Mouse (Mus musculus) intestine, embryonic 14.5 days (tissue): Measurements from ENCODE around the gene T2. TPM values are rescaled to one million over a fixed set of nuclear protein-coding genes. Genes with fewer than 3 reads are reported as not detected.

Experiments
- ATAC-seq: fragments of 200-750 bp; cut with Nextera tagmentation; replicated peaks from 2 replicates; pipeline ENCODE4 v1.8.0; 2017; ENCODE audit warnings: low read depth, moderate number of reproducible peaks, moderate TSS enrichment, moderate library complexity; ENCODE audit not compliant: low FRiP score, low TSS enrichment
- DNase-seq: peaks from one replicate; pipeline ENCODE4 v3.0.0-alpha.2; 2018; ENCODE audit warnings: low spot score
- H3K27ac ChIP-seq: fragments of 300-500 bp; sonication (generic); 2 replicates; pipeline ENCODE4 v1.5.1; 2014; ENCODE audit warnings: low read depth, mild to moderate bottlenecking, control low read depth
- H3K27me3 ChIP-seq: fragments of 300-500 bp; sonication (generic); replicated peaks from 2 replicates; pipeline ENCODE4 v1.6.1; 2014; ENCODE audit warnings: low read length, control low read depth; ENCODE audit not compliant: control insufficient read depth, insufficient read depth
- H3K36me3 ChIP-seq: fragments of 300-500 bp; sonication (generic); 2 replicates; pipeline ENCODE4 v1.6.1; 2014; ENCODE audit warnings: low read length, control low read depth; ENCODE audit not compliant: control insufficient read depth, insufficient read depth
- H3K4me1 ChIP-seq: fragments of 300-500 bp; sonication (generic); replicated peaks from 2 replicates; pipeline ENCODE4 v1.6.1; 2014; ENCODE audit warnings: low read length, control low read depth, mixed read lengths; ENCODE audit not compliant: control insufficient read depth, insufficient read depth
- H3K4me2 ChIP-seq: fragments of 300-500 bp; sonication (generic); 2 replicates; pipeline ENCODE4 v1.6.1; 2014; ENCODE audit warnings: low read length
- H3K4me3 ChIP-seq: fragments of 300-500 bp; sonication (generic); 2 replicates; pipeline ENCODE4 v1.5.1; 2014; ENCODE audit warnings: low read depth, low read length, control low read depth, mixed read lengths
- H3K9ac ChIP-seq: fragments of 300-500 bp; sonication (generic); 2 replicates; pipeline ENCODE4 v1.6.1; 2014; ENCODE audit warnings: mild to moderate bottlenecking, low read length
- H3K9me3 ChIP-seq: fragments of 300-500 bp; sonication (generic); 2 replicates; pipeline ENCODE4 v1.6.1; 2016; ENCODE audit warnings: low read length, control low read depth; ENCODE audit not compliant: control insufficient read depth
- WGBS: fragments of 180-500 bp; shearing (Covaris S2); extraction: QIAGEN DNeasy Blood & Tissue Kit; methylation state at CpG from one replicate; pipeline ENCODE4 v1.1.7; 2014; 5-methylcytosine and 5-hydroxymethylcytosine counted together
- polyA plus RNA-seq: library from polyadenylated mRNA; unstranded; fragments of >200 nt; fragmentation: Nextera tagmentation; extraction: Ambion mirVana; gene quantifications from 2 replicates; pipeline ENCODE4 v1.2.1, GENCODE M21; 2014

The T2 gene
- polyA plus RNA-seq, 1 experiment from 2014 or later: 0.35 TPM

DNA sequence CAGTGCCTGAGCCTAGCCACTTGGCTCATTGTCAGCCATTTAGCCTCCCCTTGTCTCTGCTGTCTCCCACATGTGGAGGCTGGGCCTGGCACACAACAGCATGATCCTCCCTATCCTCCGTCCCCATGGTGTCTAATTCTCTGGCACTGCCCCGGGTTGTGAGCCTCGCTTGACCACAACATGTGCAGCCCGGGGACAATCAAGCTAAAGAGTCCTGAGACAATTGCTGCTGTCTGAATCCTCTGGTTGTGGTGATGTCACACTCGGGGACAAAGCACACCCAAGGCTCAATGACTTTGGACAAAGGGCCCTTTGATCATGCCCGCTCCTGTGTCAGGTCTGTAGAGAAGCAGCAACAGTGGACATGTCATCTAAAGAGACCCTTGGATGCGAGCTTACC, 4.7 kb upstream of the T2 start:
- WGBS: 76% methylated on average over 7 of the region's 7 CpGs
- Histone ChIP-seq H3K4me2 (no peak overlapping the region), H3K36me3 (no peaks in the 10 kb centered on the region), H3K27ac (no peak overlapping the region), H3K9me3 (no peaks in the 10 kb centered on the region), H3K4me1 (no peaks in the 10 kb centered on the region), H3K27me3 (no peaks in the 10 kb centered on the region), H3K4me3 (no peak overlapping the region), H3K9ac (no peak overlapping the region)
- no peak for ATAC-seq
- DNase-seq: no peak

DNA sequence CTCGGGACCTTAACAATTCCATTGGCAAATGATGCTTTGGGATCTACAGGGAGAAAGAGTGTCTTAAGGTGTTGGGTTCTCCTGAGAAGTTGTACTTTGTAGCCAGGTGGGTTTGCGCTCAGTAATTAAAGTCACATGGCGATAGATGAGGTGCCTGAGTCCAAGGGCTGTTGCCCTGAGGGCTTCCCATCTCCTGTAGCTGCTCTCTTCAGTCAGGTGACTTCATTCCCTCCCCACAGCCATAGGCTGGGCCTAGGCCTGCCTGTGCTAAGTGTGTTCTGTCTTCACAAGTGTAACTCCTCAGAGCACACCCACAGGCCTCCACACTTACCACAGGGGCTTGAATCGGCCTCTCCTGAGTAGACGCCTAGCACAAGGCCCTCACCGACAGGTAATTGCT, 1.7 kb downstream of the T2 start:
- DNase-seq (no peak), ATAC-seq (0 out of 2 replicates have a peak, but pooled peaks have one; percentile 27)
- Histone ChIP-seq H3K36me3 (no peaks in the 10 kb centered on the region), H3K27me3 (0 out of 2 replicates have a peak, but pooled peaks cover 2% of the 10 kb centered on the region), H3K4me1 (no peaks in the 10 kb centered on the region), H3K4me3 (no peak overlapping the region), H3K9me3 (no peaks in the 10 kb centered on the region), H3K9ac (no peak overlapping the region), H3K27ac (no peak overlapping the region), H3K4me2 (no peak overlapping the region)
- WGBS: 91% methylated on average over 6 of the region's 6 CpGs

DNA sequence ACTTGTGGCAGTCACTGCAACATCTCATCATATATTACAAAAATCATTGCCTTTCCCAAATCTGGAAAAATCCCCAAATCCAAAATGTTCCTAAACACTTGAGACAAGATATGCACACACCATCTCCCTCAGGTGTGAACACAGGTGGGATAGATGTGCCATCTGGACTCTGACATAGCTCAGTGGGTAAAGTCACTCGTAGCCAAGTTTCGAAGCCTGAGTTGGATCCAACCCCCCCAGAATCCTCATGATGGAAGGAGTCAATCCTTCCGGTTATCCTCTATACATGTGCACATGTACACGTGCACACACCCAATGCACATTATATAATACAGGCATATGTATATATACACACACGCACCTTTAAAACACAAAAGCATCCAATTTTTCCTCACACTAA, 5.1 kb downstream of the T2 start:
- Histone ChIP-seq H3K4me3 (no peak overlapping the region), H3K9ac (no peak overlapping the region), H3K4me1 (no peaks in the 10 kb centered on the region), H3K36me3 (no peaks in the 10 kb centered on the region), H3K4me2 (no peak overlapping the region), H3K27ac (no peak overlapping the region), H3K27me3 (0 out of 2 replicates have a peak, but pooled peaks cover 2% of the 10 kb centered on the region), H3K9me3 (no peaks in the 10 kb centered on the region)
- no peak for DNase-seq
- WGBS: 92% methylated on average over 5 of the region's 5 CpGs
- no peak for ATAC-seq

DNA sequence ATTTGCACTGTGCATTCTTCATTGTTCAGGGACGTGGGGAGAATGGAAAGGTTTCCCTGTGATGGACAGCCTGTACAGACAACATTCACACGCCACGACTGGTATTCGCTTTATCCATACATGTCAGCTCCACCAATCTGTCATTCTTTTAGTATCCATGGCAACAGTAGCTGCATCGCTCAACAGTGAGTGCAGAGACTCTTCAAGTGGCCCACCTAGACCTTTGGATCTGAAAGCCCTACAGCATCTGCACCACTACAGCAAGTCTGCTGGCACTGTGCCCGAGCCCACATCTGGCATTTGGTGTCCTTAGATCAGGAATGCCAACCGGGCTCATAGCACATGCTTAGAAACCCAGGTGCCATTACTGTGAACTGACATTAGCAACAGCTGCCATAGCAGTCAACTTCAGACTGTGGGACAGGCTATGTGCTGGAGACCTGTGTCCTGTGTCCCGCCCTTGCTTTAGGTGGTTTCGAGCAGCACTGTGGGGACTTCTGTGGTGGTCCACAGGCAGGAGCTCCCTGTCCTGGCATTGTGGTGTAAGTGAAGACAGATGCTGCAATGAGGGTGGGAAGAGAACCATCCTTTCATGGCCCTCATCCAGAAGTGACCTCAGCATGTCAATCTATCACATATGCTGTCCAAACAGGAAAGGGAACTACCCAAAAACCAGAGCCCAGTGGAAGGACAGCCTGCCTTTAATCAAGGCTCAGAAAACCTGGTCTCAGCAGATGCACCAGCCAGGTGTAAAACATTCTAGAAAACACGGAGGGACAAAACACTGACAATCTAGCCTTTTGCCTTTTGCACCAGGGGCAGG, 5.7 kb downstream of the T2 start:
- ATAC-seq (no peak), DNase-seq (no peak)
- Histone ChIP-seq H3K27ac (no peak overlapping the region), H3K27me3 (0 out of 2 replicates have a peak, but pooled peaks cover 2% of the 10 kb centered on the region), H3K9me3 (no peaks in the 10 kb centered on the region), H3K9ac (no peak overlapping the region), H3K4me3 (no peak overlapping the region), H3K4me2 (no peak overlapping the region), H3K36me3 (no peaks in the 10 kb centered on the region), H3K4me1 (no peaks in the 10 kb centered on the region)
- WGBS: 76% methylated on average over 10 of the region's 10 CpGs

DNA sequence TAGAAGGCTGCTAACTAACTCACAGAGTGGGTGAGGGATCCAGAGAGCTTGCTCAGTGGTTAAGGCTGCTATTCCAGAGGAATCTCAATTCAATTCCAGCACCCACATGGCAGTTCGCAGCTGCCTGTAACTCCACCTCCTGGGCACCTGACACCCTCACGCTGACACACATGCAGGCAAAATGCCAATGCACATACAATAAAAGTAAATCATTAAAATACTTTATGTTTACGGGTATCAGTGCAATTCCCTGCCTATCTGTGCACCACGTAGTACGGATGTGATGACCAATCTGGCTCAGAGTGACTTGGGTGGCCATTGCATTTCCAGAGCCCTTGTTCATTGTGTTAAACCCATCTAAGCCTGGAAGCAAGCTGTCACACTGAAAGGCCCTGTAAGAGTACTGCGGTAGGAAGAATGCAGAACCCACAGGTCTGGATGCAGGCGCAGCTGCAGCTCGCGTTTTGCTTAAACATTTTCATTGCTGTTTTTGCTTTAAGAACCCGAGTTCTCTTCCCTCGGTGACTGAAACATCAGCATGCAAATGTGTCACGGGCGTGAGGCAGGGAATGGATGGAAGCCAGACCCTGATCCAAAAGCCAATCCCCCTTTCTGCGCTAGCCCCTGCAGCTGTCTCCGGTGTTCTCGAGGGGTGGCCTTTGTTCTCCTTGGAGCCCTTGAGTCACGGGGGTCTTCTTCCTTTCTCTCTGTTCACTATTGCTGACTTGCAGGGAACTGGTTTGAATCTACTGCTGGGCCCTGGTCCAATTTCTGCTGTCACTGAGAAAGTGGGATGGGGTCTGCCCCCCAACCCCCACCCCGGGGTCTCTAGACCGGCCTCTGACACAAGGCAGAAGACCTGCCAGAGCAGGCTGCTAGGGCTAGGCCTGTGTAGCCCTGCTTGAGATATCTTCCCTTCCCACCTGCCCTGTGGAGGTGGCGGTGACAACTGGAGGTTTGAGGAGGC, 12.0 kb downstream of the T2 start:
- Histone ChIP-seq H3K9me3 (no peaks in the 10 kb centered on the region), H3K36me3 (no peaks in the 10 kb centered on the region), H3K27ac (peak overlapping the region; percentile 76), H3K9ac (peak overlapping the region; percentile 20; the same call in 1 of the 2 replicates), H3K27me3 (no peaks in the 10 kb centered on the region), H3K4me2 (peak overlapping the region; percentile 37), H3K4me3 (no peak overlapping the region), H3K4me1 (peaks cover 26% of the 10 kb centered on the region)
- ATAC-seq: peak; percentile 47
- peak; percentile 70 for DNase-seq
- WGBS: 18% methylated on average over 20 of the region's 20 CpGs

DNA sequence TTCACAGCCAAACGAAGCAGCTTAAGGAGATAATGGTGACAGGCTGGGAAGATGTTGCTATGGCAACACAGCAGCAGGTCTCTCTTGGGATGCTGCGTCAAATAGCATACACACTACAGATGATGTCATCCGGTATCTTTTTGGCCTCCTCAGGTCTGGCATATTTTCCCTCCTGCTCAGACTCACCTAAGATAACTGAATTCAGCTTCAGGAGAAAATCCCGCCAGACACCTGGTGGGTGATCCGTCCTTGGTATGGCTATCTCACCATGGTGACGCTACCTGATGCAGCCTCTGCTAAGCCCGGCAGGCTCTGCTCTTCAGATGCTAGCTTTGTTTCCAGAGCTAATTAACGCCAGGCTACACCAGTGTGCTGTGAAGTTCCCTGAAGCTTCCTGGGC, 12.8 kb downstream of the T2 start:
- H3K4me2 ChIP-seq: no peak overlapping the region
- no peak overlapping the region for H3K9ac ChIP-seq
- no peak overlapping the region for H3K4me3 ChIP-seq
- peak; percentile 40 for ATAC-seq
- no peaks in the 10 kb centered on the region for H3K27me3 ChIP-seq
- WGBS: 35% methylated on average over 7 of the region's 8 CpGs
- H3K36me3 ChIP-seq: no peaks in the 10 kb centered on the region
- peaks cover 26% of the 10 kb centered on the region for H3K4me1 ChIP-seq
- H3K27ac ChIP-seq: peak overlapping the region; percentile 76; the same call in 1 of the 2 replicates
- no peak for DNase-seq
- no peaks in the 10 kb centered on the region for H3K9me3 ChIP-seq

DNA sequence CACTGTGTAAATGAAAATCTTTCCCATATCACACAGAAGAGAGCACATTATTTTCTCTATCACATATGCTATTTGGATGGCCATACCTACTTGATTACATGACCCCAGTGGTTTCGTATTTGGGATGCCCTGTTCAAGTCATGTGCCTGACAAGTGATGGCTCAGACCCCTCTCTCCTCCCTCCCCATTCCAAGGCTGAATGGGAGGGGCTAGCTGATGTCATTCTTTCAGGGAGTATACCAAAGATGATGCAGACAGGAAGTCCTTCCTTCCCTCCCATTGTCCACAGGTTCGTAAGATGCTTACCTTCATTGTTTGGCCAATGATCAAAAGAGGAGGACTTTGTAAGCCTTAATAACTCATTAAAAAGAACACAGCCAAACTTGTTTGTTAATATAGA, 13.4 kb downstream of the T2 start:
- 69% methylated on average over 2 of the region's 2 CpGs for WGBS
- no peak overlapping the region for H3K9ac ChIP-seq
- peaks cover 26% of the 10 kb centered on the region for H3K4me1 ChIP-seq
- no peak overlapping the region for H3K27ac ChIP-seq
- no peak overlapping the region for H3K4me3 ChIP-seq
- no peaks in the 10 kb centered on the region for H3K27me3 ChIP-seq
- ATAC-seq: no peak
- no peaks in the 10 kb centered on the region for H3K9me3 ChIP-seq
- H3K4me2 ChIP-seq: no peak overlapping the region
- no peak for DNase-seq
- no peaks in the 10 kb centered on the region for H3K36me3 ChIP-seq

DNA sequence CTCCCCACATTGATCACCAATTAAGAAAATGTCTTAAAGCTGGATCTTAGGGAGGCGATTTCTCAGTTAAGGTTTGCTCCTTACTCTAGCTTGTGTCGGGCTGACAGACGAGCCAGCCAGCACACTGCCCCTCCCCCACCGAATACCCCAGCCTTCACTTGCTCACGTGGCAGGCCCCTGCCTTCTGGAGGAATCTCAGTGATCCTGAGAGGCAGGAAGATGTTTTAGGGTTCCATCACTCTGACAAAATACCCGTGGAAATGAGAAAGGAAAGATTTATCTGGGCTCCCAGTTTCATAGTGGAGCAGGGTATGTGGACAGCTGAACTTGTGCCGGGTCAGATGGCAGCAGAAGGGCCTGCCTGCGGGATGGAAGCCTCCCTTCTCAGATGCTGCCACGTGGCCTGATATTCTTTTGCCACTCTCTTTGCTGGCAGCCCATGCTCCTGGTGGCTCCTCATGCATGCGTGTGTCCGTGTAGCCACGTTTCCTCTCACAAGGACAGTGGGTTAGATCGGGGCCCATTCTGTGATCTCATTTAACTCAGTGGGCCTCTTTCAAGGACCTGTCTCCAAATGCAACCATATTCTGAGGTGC, 14.9 kb downstream of the T2 start:
- Histone ChIP-seq H3K4me3 (no peak overlapping the region), H3K36me3 (no peaks in the 10 kb centered on the region), H3K4me1 (peaks cover 26% of the 10 kb centered on the region), H3K9ac (no peak overlapping the region), H3K4me2 (no peak overlapping the region), H3K27ac (no peak overlapping the region), H3K9me3 (no peaks in the 10 kb centered on the region), H3K27me3 (no peaks in the 10 kb centered on the region)
- DNase-seq (no peak), ATAC-seq (no peak)
- WGBS: 32% methylated on average over 13 of the region's 13 CpGs
